ENCODE assay signal across 8 mouse cellular contexts in the genomic region with DNA sequence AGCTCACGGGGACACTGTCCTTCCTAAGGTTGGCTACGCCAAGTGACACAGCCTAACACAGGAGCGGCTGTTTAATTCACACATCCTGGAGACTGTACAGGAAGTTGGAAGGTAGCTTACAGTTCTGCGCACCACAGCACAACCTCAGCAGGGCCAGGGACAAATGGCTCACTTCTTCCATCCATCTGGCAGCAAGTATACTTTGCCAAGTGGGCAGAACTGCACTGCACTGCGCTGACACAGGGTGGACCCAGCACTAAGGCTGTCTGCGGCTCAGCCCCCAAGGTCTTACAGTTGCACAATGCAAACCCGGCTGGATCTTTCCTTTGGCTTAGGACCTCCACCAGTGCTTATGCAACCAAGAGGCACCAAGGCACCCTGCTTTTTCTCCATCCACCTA.
A peak's percentile ranks its signal among the peaks of the same experiment; 100 is the strongest.
DNase-seq lines count a peak whose midpoint lies in the region; ATAC-seq and TF ChIP-seq lines count a peak whose summit lies in the region.

No protein-coding gene starts in this region.

- H3K9ac ChIP-seq in kidney, embryonic 16.5 days (replicated peaks; ENCODE audit: low read length) = no peak overlapping the region
- H3K9ac ChIP-seq in liver, postnatal 0 days (replicated peaks) = no peak overlapping the region

- no peaks in the 10 kb centered on the region for H3K36me3 ChIP-seq in kidney, embryonic 16.5 days (ENCODE audit: insufficient read depth, low read length)
- no peaks in the 10 kb centered on the region for H3K36me3 ChIP-seq in liver, postnatal 0 days (replicated peaks; ENCODE audit: insufficient read depth, low read length)

- TF ChIP-seq EP300 in liver, postnatal 0 days (IDR thresholded peaks at IDR 0.05; ENCODE audit: low read depth) = no peak

- ATAC-seq in kidney, embryonic 16.5 days (ENCODE audit: low FRiP score, low TSS enrichment) = peak; percentile 21; the same call in 1 of the 2 replicates
- peak; percentile 44; the same call in 1 of the 2 replicates for ATAC-seq in megakaryocyte progenitor cell, adult 5-6 weeks (replicated peaks; ENCODE audit: poor library complexity)
- no peak for ATAC-seq in liver, postnatal 0 days

- no peak for DNase-seq in kidney, postnatal 4 days
- peak; percentile 30 to 51 for DNase-seq in adrenal gland, postnatal 4 days (ENCODE audit: low spot score in 2 of 2)
- peak; percentile 43 for DNase-seq in heart, adult 8-10 months (ENCODE audit: low spot score)
- DNase-seq in Muller cell, postnatal 12 days (ENCODE audit: inconsistent ontology term) = no peak
- no peak for DNase-seq in left cerebral cortex, adult 2 months (ENCODE audit: extremely low spot score in 1 of 2, low spot score in 2 of 2)
- no peak for DNase-seq in liver, postnatal 0 days

- H3K4me2 ChIP-seq in kidney, embryonic 16.5 days (replicated peaks; ENCODE audit: low read depth, low read length) = no peak overlapping the region
- no peak overlapping the region for H3K4me2 ChIP-seq in liver, postnatal 0 days (ENCODE audit: low read depth, low read length)

- H3K27me3 ChIP-seq in kidney, embryonic 16.5 days (ENCODE audit: insufficient read depth, low read length) = no peaks in the 10 kb centered on the region
- H3K27me3 ChIP-seq in liver, postnatal 0 days (ENCODE audit: insufficient read depth, low read length) = no peaks in the 10 kb centered on the region

- intact Hi-C loops in left cerebral cortex, adult 2 months (cut with DNase I) = loop anchor here (5.0 kb wide), 1 partner anchor 130 kb away; no protein-coding TSS in a partner anchor

- no peak overlapping the region for H3K4me3 ChIP-seq in kidney, embryonic 16.5 days (ENCODE audit: low read length)
- no peak overlapping the region for H3K4me3 ChIP-seq in left cerebral cortex, adult 2 months
- H3K4me3 ChIP-seq in liver, postnatal 0 days (ENCODE audit: low read depth, low read length) = no peak overlapping the region

- H3K27ac ChIP-seq in kidney, embryonic 16.5 days (ENCODE audit: low read length) = no peak overlapping the region
- H3K27ac ChIP-seq in left cerebral cortex, adult 2 months = no peak overlapping the region
- no peak overlapping the region for H3K27ac ChIP-seq in liver, postnatal 0 days (ENCODE audit: low read depth)

- WGBS in kidney, embryonic 16.5 days = 65% methylated on average over 7 of the region's 7 CpGs
- 79% methylated on average over 7 of the region's 7 CpGs for WGBS in liver, postnatal 0 days (ENCODE audit: insufficient replicate concordance)

- TF ChIP-seq CTCF in left cerebral cortex, adult 2 months (IDR thresholded peaks at IDR 0.05) = no peak; the same call in 1 of the 2 replicates
- no peak for TF ChIP-seq CTCF in liver, postnatal 0 days (IDR thresholded peaks at IDR 0.05; ENCODE audit: low read depth)

- H3K4me1 ChIP-seq in kidney, embryonic 16.5 days (ENCODE audit: insufficient read depth, low read length) = peaks cover 36% of the 10 kb centered on the region
- H3K4me1 ChIP-seq in liver, postnatal 0 days (ENCODE audit: insufficient read depth) = peaks cover 3% of the 10 kb centered on the region; the same call in 1 of the 2 replicates

- H3K9me3 ChIP-seq in kidney, embryonic 16.5 days (ENCODE audit: low read length) = no peaks in the 10 kb centered on the region
- no peaks in the 10 kb centered on the region for H3K9me3 ChIP-seq in liver, postnatal 0 days (ENCODE audit: low read length)

Comparison
In these comparisons a context has a peak if more than half of its experiments do, and no peak if none do; other contexts are left out.
1. DNase-seq: peak in adrenal gland, postnatal 4 days (2 of 2) and heart, adult 8-10 months (single experiment); none in kidney, postnatal 4 days (0 of 2), Muller cell, postnatal 12 days (single experiment), left cerebral cortex, adult 2 months (0 of 2) and liver, postnatal 0 days (single experiment).